Mouse (Mus musculus) intestine, embryonic 14.5 days (tissue): ENCODE measurements around the gene Kcnq5. TPM values are rescaled to one million over a fixed set of nuclear protein-coding genes. Genes with fewer than 3 reads are reported as not detected.
"Not testable (repeated sequence)": the region's sequence is repeated elsewhere in the genome, so short reads cannot be mapped to it uniquely, and the experiment has no call there.

Source experiments
- ATAC-seq: fragments of 200-750 bp; cut with Nextera tagmentation; replicated peaks from 2 replicates; pipeline ENCODE4 v1.8.0; 2017; ENCODE audit warnings: low read depth, moderate number of reproducible peaks, moderate TSS enrichment, moderate library complexity; ENCODE audit not compliant: low FRiP score, low TSS enrichment
- DNase-seq: peaks from one replicate; pipeline ENCODE4 v3.0.0-alpha.2; 2018; ENCODE audit warnings: low spot score
- H3K27ac ChIP-seq: fragments of 300-500 bp; sonication (generic); 2 replicates; pipeline ENCODE4 v1.5.1; 2014; ENCODE audit warnings: low read depth, mild to moderate bottlenecking, control low read depth
- H3K27me3 ChIP-seq: fragments of 300-500 bp; sonication (generic); replicated peaks from 2 replicates; pipeline ENCODE4 v1.6.1; 2014; ENCODE audit warnings: low read length, control low read depth; ENCODE audit not compliant: control insufficient read depth, insufficient read depth
- H3K36me3 ChIP-seq: fragments of 300-500 bp; sonication (generic); 2 replicates; pipeline ENCODE4 v1.6.1; 2014; ENCODE audit warnings: low read length, control low read depth; ENCODE audit not compliant: control insufficient read depth, insufficient read depth
- H3K4me1 ChIP-seq: fragments of 300-500 bp; sonication (generic); replicated peaks from 2 replicates; pipeline ENCODE4 v1.6.1; 2014; ENCODE audit warnings: low read length, control low read depth, mixed read lengths; ENCODE audit not compliant: control insufficient read depth, insufficient read depth
- H3K4me2 ChIP-seq: fragments of 300-500 bp; sonication (generic); 2 replicates; pipeline ENCODE4 v1.6.1; 2014; ENCODE audit warnings: low read length
- H3K4me3 ChIP-seq: fragments of 300-500 bp; sonication (generic); 2 replicates; pipeline ENCODE4 v1.5.1; 2014; ENCODE audit warnings: low read depth, low read length, control low read depth, mixed read lengths
- H3K9ac ChIP-seq: fragments of 300-500 bp; sonication (generic); 2 replicates; pipeline ENCODE4 v1.6.1; 2014; ENCODE audit warnings: mild to moderate bottlenecking, low read length
- H3K9me3 ChIP-seq: fragments of 300-500 bp; sonication (generic); 2 replicates; pipeline ENCODE4 v1.6.1; 2016; ENCODE audit warnings: low read length, control low read depth; ENCODE audit not compliant: control insufficient read depth
- WGBS: fragments of 180-500 bp; shearing (Covaris S2); extraction: QIAGEN DNeasy Blood & Tissue Kit; methylation state at CpG from one replicate; pipeline ENCODE4 v1.1.7; 2014; 5-methylcytosine and 5-hydroxymethylcytosine counted together
- polyA plus RNA-seq: library from polyadenylated mRNA; unstranded; fragments of >200 nt; fragmentation: Nextera tagmentation; extraction: Ambion mirVana; gene quantifications from 2 replicates; pipeline ENCODE4 v1.2.1, GENCODE M21; 2014

The Kcnq5 gene
- polyA plus RNA-seq, 1 experiment from 2014 or later = 1.8 TPM

- Histone ChIP-seq H3K9me3 (no peaks in the 10 kb centered on the region), H3K4me2 (no peak overlapping the region), H3K27me3 (no peaks in the 10 kb centered on the region), H3K4me3 (no peak overlapping the region), H3K36me3 (no peaks in the 10 kb centered on the region), H3K27ac (no peak overlapping the region), H3K4me1 (no peaks in the 10 kb centered on the region), H3K9ac (no peak overlapping the region)
- ATAC-seq = no peak
- no peak for DNase-seq
These were observed 359.2 kb downstream of the Kcnq5 start for GRCm38 (mm10) chr1:21602567-21602966.

GRCm38 (mm10) chr1:21600606-21601005 lies 361.1 kb downstream of the Kcnq5 start:
- Histone ChIP-seq H3K36me3 (no peaks in the 10 kb centered on the region), H3K9ac (no peak overlapping the region), H3K4me3 (no peak overlapping the region), H3K9me3 (no peaks in the 10 kb centered on the region), H3K27ac (no peak overlapping the region), H3K4me1 (no peaks in the 10 kb centered on the region), H3K27me3 (no peaks in the 10 kb centered on the region), H3K4me2 (no peak overlapping the region)
- ATAC-seq = no peak
- DNase-seq = no peak
- 82% methylated on average over 4 of the region's 4 CpGs for WGBS

- no peak for DNase-seq
- H3K27ac ChIP-seq = no peak overlapping the region
- no peak overlapping the region for H3K4me2 ChIP-seq
- no peak overlapping the region for H3K4me3 ChIP-seq
- WGBS = 46% methylated on average over 4 of the region's 4 CpGs
- no peaks in the 10 kb centered on the region for H3K9me3 ChIP-seq
- H3K4me1 ChIP-seq = no peaks in the 10 kb centered on the region
- no peaks in the 10 kb centered on the region for H3K36me3 ChIP-seq
- no peaks in the 10 kb centered on the region for H3K27me3 ChIP-seq
- H3K9ac ChIP-seq = no peak overlapping the region
- ATAC-seq = no peak
These were observed 367.9 kb downstream of the Kcnq5 start for GRCm38 (mm10) chr1:21593872-21594271.

DNA sequence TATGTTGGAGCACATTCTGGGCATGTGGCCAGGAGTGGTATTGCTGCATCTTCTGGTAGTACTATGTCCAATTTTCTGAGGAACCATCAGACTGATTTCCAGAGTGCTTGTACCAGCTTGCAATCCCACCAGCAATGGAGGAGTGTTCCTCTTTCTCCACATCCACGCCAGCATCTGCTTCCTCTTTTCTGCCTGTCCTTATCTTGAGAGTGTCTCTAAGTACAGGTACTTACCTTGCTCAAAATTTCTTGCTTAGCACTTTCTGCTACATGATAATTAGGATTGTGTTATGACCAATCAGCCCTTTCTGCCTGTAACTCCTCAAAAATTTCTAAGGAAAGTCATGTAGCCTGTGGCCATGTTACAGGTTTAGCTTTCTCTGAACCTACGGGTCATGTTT lies 394.3 kb downstream of the Kcnq5 start:
- not testable (repeated sequence) for H3K9me3 ChIP-seq, H3K4me1 ChIP-seq, ATAC-seq, H3K27me3 ChIP-seq, H3K4me2 ChIP-seq, H3K4me3 ChIP-seq, DNase-seq, H3K9ac ChIP-seq, H3K27ac ChIP-seq, H3K36me3 ChIP-seq
- 86% methylated on average over 2 of the region's 2 CpGs for WGBS

DNA sequence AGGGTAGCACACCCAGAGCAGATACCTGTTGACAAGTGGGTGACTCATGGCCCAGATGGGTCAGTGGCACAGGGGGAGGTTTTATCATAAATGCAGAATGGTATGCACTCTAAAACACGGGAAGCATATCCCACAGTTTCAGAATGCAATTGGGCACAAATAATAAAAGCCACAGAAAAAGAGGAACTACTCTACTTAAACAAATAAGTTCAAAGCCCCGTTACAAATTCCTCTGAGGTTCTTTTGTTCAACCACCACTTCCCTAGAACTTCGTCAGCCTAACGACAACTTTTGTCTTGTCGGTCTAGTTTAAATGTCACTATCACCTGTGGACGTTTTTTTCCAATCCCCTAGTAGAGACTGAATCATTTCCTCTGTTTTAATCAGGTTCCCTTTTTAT lies 407.1 kb downstream of the Kcnq5 start:
- H3K4me3 ChIP-seq = no peak overlapping the region
- no peak for ATAC-seq
- no peak overlapping the region for H3K4me2 ChIP-seq
- H3K27me3 ChIP-seq = no peaks in the 10 kb centered on the region
- H3K9ac ChIP-seq = no peak overlapping the region
- no peaks in the 10 kb centered on the region for H3K36me3 ChIP-seq
- H3K9me3 ChIP-seq = no peaks in the 10 kb centered on the region
- H3K4me1 ChIP-seq = no peaks in the 10 kb centered on the region
- no peak overlapping the region for H3K27ac ChIP-seq
- no peak for DNase-seq
- WGBS = 71% methylated on average over 6 of the region's 6 CpGs

- Histone ChIP-seq H3K27ac (no peak overlapping the region), H3K4me1 (no peaks in the 10 kb centered on the region)
- WGBS = 90% methylated on average over 2 of the region's 2 CpGs
These were observed 409.0 kb downstream of the Kcnq5 start for GRCm38 (mm10) chr1:21552715-21553114.

GRCm38 (mm10) chr1:21543909-21544308 lies 417.8 kb downstream of the Kcnq5 start:
- Histone ChIP-seq H3K4me2 (no peak overlapping the region), H3K27me3 (no peaks in the 10 kb centered on the region), H3K9ac (no peak overlapping the region), H3K9me3 (no peaks in the 10 kb centered on the region), H3K4me1 (no peaks in the 10 kb centered on the region), H3K27ac (no peak overlapping the region), H3K4me3 (no peak overlapping the region), H3K36me3 (no peaks in the 10 kb centered on the region)
- ATAC-seq = no peak
- no peak for DNase-seq

More at GRCm38 (mm10) chr1:21552715-21553114, 409.0 kb downstream of the Kcnq5 start:
- ATAC-seq = no peak
- Histone ChIP-seq H3K27me3 (no peaks in the 10 kb centered on the region), H3K9ac (no peak overlapping the region), H3K36me3 (no peaks in the 10 kb centered on the region), H3K4me3 (no peak overlapping the region), H3K4me2 (no peak overlapping the region), H3K9me3 (no peaks in the 10 kb centered on the region)
- no peak for DNase-seq

DNA sequence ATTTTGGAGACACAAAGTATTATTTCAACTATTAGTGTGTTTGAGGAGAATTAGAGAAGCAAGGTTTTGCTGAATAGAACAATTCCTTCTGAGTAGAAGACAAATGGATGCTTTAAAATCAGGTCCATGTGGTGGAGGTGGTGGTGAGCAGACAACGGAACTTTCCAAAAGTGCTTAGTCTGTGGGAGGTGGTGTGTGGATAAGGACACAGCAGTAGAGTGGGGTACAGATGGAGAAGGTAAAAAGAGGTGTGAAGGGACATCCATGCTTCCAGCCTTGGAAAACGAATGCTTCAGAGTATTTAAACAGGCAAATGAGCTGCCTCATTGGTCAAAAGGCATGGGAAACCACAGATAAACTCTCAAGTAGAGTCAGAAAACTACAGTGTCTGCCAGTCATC lies 422.3 kb downstream of the Kcnq5 start:
- no peak overlapping the region for H3K4me2 ChIP-seq
- DNase-seq = no peak
- no peaks in the 10 kb centered on the region for H3K4me1 ChIP-seq
- H3K27me3 ChIP-seq = no peaks in the 10 kb centered on the region
- no peak for ATAC-seq
- 79% methylated on average over 2 of the region's 2 CpGs for WGBS
- no peak overlapping the region for H3K9ac ChIP-seq
- no peaks in the 10 kb centered on the region for H3K9me3 ChIP-seq
- no peak overlapping the region for H3K27ac ChIP-seq
- no peaks in the 10 kb centered on the region for H3K36me3 ChIP-seq
- H3K4me3 ChIP-seq = no peak overlapping the region

GRCm38 (mm10) chr1:21530823-21531222 lies 430.9 kb downstream of the Kcnq5 start:
- no peaks in the 10 kb centered on the region for H3K9me3 ChIP-seq
- H3K27me3 ChIP-seq = no peaks in the 10 kb centered on the region
- ATAC-seq = no peak
- DNase-seq = no peak
- H3K4me1 ChIP-seq = no peaks in the 10 kb centered on the region
- no peaks in the 10 kb centered on the region for H3K36me3 ChIP-seq
- H3K4me3 ChIP-seq = no peak overlapping the region
- H3K9ac ChIP-seq = no peak overlapping the region
- no peak overlapping the region for H3K4me2 ChIP-seq
- WGBS = 53% methylated on average over 1 of the region's 1 CpGs
- no peak overlapping the region for H3K27ac ChIP-seq
